Mouse (Mus musculus): ENCODE results near the gene Usp39. TPM values are rescaled to one million over a fixed set of nuclear protein-coding genes. Genes with fewer than 3 reads are reported as not detected.

The Usp39 gene
- 38.3 and 41.3 TPM in 2 replicates for polyA plus RNA-seq (2015; fragmentation: Nextera tagmentation; extraction: Ambion mirVana)

GRCm38 (mm10) chr6:72345074-72345567 lies at the start of gene Usp39:
TSS of gene Usp39 (minus strand) at chr6:72345184.

GRCm38 (mm10) chr6:72389941-72390771 lies 45.2 kb upstream of the Usp39 start, which contains the start of gene Vamp8:
TSS of gene Vamp8 (minus strand) at chr6:72390703.

GRCm38 (mm10) chr6:72380131-72380770 lies 35.3 kb upstream of the Usp39 start, which contains the start of gene Vamp5:
TSS of gene Vamp5 (minus strand) at chr6:72380468.

GRCm38 (mm10) chr6:72366844-72367443 lies 22.0 kb upstream of the Usp39 start, which contains the start of gene Rnf181:
TSS of gene Rnf181 (minus strand) at chr6:72366956.

GRCm38 (mm10) chr6:72355066-72355911 lies 10.3 kb upstream of the Usp39 start, which contains the start of gene Tmem150a:
TSS of gene Tmem150a (plus strand) at chr6:72355447.

GRCm38 (mm10) chr6:72347166-72347941 lies 2.4 kb upstream of the Usp39 start, which contains the start of gene 0610030E20Rik:
TSS of gene 0610030E20Rik (plus strand) at chr6:72347317.

Other genes starting within 250 kb of the Usp39 start
- 173 and 182 TPM in 2 replicates for gene St3gal5, start 247.6 kb downstream of the Usp39 start, polyA plus RNA-seq (2015; fragmentation: Nextera tagmentation; extraction: Ambion mirVana)
- gene Atoh8, start 109.6 kb downstream of the Usp39 start, polyA plus RNA-seq (2015; fragmentation: Nextera tagmentation; extraction: Ambion mirVana): 5.0 and 6.9 TPM in 2 replicates
- 0.13 TPM in 1 of 2 replicates, not detected in the other for gene Sftpb, start 40.6 kb downstream of the Usp39 start, polyA plus RNA-seq (2015; fragmentation: Nextera tagmentation; extraction: Ambion mirVana)
- 18.5 and 20.1 TPM in 2 replicates for gene 0610030E20Rik, start 2.1 kb upstream of the Usp39 start, polyA plus RNA-seq (2015; fragmentation: Nextera tagmentation; extraction: Ambion mirVana)
- 4.1 and 7.1 TPM in 2 replicates for gene Tmem150a, start 10.3 kb upstream of the Usp39 start, polyA plus RNA-seq (2015; fragmentation: Nextera tagmentation; extraction: Ambion mirVana)
- gene Rnf181, start 21.8 kb upstream of the Usp39 start, polyA plus RNA-seq (2015; fragmentation: Nextera tagmentation; extraction: Ambion mirVana): 94.7 and 102 TPM in 2 replicates
- gene Vamp5, start 35.3 kb upstream of the Usp39 start, polyA plus RNA-seq (2015; fragmentation: Nextera tagmentation; extraction: Ambion mirVana): 187 and 196 TPM in 2 replicates
- 321 and 342 TPM in 2 replicates for gene Vamp8, start 45.5 kb upstream of the Usp39 start, polyA plus RNA-seq (2015; fragmentation: Nextera tagmentation; extraction: Ambion mirVana)
- 5.0 and 6.3 TPM in 2 replicates for gene Ggcx, start 69.1 kb upstream of the Usp39 start, polyA plus RNA-seq (2015; fragmentation: Nextera tagmentation; extraction: Ambion mirVana)
- gene Mat2a, start 94.4 kb upstream of the Usp39 start, polyA plus RNA-seq (2015; fragmentation: Nextera tagmentation; extraction: Ambion mirVana): 223 and 226 TPM in 2 replicates
- gene Sh2d6, start 176.5 kb upstream of the Usp39 start, polyA plus RNA-seq (2015; fragmentation: Nextera tagmentation; extraction: Ambion mirVana): 0.16 TPM in 1 of 2 replicates, not detected in the other
- 55.0 and 71.7 TPM in 2 replicates for gene Capg, start 199.2 kb upstream of the Usp39 start, polyA plus RNA-seq (2015; fragmentation: Nextera tagmentation; extraction: Ambion mirVana)

Data from spleen, postnatal 0 days (tissue).